Mouse (Mus musculus): ENCODE data around the gene Trub1. TPM values are rescaled to one million over a fixed set of nuclear protein-coding genes. Genes with fewer than 3 reads are reported as not detected.

Trub1 gene
- polyA plus RNA-seq, 1 experiment, result 8.1 TPM

DNA sequence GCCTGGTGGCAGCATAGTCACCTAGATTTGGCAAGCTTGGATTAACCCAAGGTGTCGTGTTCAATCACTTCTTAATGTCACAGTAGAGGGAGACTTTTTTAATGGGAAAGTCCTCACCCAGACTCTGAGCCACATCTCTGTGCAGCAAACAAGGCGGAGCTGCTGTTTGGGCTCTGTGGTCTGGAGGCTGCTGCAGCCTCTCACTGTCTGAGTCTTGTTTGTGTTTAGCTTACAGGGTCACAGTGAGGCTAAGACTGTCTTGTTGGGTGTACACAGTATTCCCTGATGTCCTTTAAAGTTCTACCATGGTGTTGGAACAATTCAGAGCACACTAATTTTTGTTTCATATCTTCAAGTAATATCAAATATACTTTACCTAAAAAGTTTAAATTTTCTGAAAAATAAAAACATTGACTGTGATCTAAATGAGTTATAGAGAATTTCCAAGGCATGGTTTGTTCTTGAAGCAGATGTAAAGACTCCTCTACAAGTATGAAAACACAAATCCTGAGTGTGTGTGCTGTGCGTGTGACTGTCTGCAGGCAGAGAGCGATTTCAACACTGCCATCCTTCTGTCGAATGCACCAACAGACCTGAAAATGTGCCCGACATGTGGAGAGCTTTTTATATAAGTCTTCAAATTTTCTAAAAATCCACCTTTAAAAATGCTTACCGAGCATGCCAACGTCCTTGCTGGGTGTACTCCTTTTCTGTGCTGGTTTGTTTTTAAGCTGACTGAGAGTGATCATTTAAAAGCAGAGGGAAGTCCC, 27.4 kb downstream of the Trub1 start:
- Histone ChIP-seq H3K27ac (ENCODE audit: control insufficient read depth, insufficient read depth, low read length) (no peak overlapping the region), H3K4me3 (ENCODE audit: control insufficient read depth, insufficient read depth, low read length) (no peak overlapping the region), H3K27me3 (ENCODE audit: control insufficient read depth, insufficient read depth, low read length) (no peaks in the 10 kb centered on the region), H3K36me3 (ENCODE audit: control insufficient read depth, insufficient read depth, low read length) (no peaks in the 10 kb centered on the region), H3K4me1 (replicated peaks; ENCODE audit: control insufficient read depth, insufficient read depth, low read length) (peaks cover 3% of the 10 kb centered on the region)
- TF ChIP-seq CTCF (IDR thresholded peaks at IDR 0.05; ENCODE audit: borderline replicate concordance, control insufficient read depth, extremely low read depth, insufficient read depth, low read length, poor library complexity) (no peak), POLR2A (IDR thresholded peaks at IDR 0.05; ENCODE audit: control insufficient read depth, extremely low read depth, insufficient read depth, low read length, poor library complexity) (no peak)
- WGBS, result 96% methylated on average over 8 of the region's 8 CpGs
- DNase-seq, result no peak

DNA sequence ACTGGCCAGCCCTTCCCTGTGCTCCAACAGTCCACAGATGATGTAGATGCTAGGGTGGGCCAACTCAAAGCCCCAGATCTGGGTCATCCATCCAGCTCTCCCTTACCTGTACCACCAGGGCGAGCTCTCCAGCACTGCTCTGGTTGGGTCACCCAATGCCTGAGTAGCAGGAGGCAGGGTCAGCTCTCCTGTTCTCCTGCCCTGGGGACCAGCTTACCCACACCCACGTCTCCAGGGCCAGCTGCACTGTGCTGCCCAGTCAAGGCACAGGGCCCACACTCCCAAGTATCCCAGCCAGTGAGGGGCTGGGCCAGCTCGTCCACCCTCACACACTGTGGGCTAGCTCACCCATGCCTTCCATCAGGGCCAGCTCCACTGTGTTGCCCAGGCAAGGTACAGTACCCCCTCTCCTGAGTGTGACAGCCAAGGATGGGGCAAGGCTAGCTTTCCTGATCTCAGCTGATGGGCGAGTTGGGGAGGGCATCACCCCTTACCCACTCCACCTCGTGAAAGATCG, 29.1 kb downstream of the Trub1 start:
- no peaks in the 10 kb centered on the region for H3K36me3 ChIP-seq (ENCODE audit: control insufficient read depth, insufficient read depth, low read length)
- H3K27me3 ChIP-seq (ENCODE audit: control insufficient read depth, insufficient read depth, low read length), result no peaks in the 10 kb centered on the region
- no peak for TF ChIP-seq POLR2A (IDR thresholded peaks at IDR 0.05; ENCODE audit: control insufficient read depth, extremely low read depth, insufficient read depth, low read length, poor library complexity)
- TF ChIP-seq CTCF (IDR thresholded peaks at IDR 0.05; ENCODE audit: borderline replicate concordance, control insufficient read depth, extremely low read depth, insufficient read depth, low read length, poor library complexity), result no peak
- no peak overlapping the region for H3K27ac ChIP-seq (ENCODE audit: control insufficient read depth, insufficient read depth, low read length)
- peaks cover 3% of the 10 kb centered on the region for H3K4me1 ChIP-seq (replicated peaks; ENCODE audit: control insufficient read depth, insufficient read depth, low read length)
- 95% methylated on average over 6 of the region's 6 CpGs for WGBS
- H3K4me3 ChIP-seq (ENCODE audit: control insufficient read depth, insufficient read depth, low read length), result no peak overlapping the region
- DNase-seq, result no peak

GRCm38 (mm10) chr19:57482815-57483214, 30.1 kb downstream of the Trub1 start:
- no peaks in the 10 kb centered on the region for H3K27me3 ChIP-seq (ENCODE audit: control insufficient read depth, insufficient read depth, low read length)
- peaks cover 3% of the 10 kb centered on the region for H3K4me1 ChIP-seq (replicated peaks; ENCODE audit: control insufficient read depth, insufficient read depth, low read length)
- peak; percentile 66 for DNase-seq
- TF ChIP-seq CTCF (IDR thresholded peaks at IDR 0.05; ENCODE audit: borderline replicate concordance, control insufficient read depth, extremely low read depth, insufficient read depth, low read length, poor library complexity) (peak; percentile 81; the same call in 1 of the 2 replicates), POLR2A (IDR thresholded peaks at IDR 0.05; ENCODE audit: control insufficient read depth, extremely low read depth, insufficient read depth, low read length, poor library complexity) (no peak)
- WGBS, result 55% methylated on average over 8 of the region's 8 CpGs
- no peak overlapping the region for H3K27ac ChIP-seq (ENCODE audit: control insufficient read depth, insufficient read depth, low read length)
- no peak overlapping the region for H3K4me3 ChIP-seq (ENCODE audit: control insufficient read depth, insufficient read depth, low read length)
- no peaks in the 10 kb centered on the region for H3K36me3 ChIP-seq (ENCODE audit: control insufficient read depth, insufficient read depth, low read length)

- TF ChIP-seq CTCF (IDR thresholded peaks at IDR 0.05; ENCODE audit: borderline replicate concordance, control insufficient read depth, extremely low read depth, insufficient read depth, low read length, poor library complexity) (no peak), POLR2A (IDR thresholded peaks at IDR 0.05; ENCODE audit: control insufficient read depth, extremely low read depth, insufficient read depth, low read length, poor library complexity) (no peak)
- Histone ChIP-seq H3K4me3 (ENCODE audit: control insufficient read depth, insufficient read depth, low read length) (no peak overlapping the region), H3K36me3 (ENCODE audit: control insufficient read depth, insufficient read depth, low read length) (no peaks in the 10 kb centered on the region), H3K4me1 (replicated peaks; ENCODE audit: control insufficient read depth, insufficient read depth, low read length) (no peaks in the 10 kb centered on the region), H3K27me3 (ENCODE audit: control insufficient read depth, insufficient read depth, low read length) (no peaks in the 10 kb centered on the region), H3K27ac (ENCODE audit: control insufficient read depth, insufficient read depth, low read length) (no peak overlapping the region)
- DNase-seq, result no peak
- 97% methylated on average over 13 of the region's 13 CpGs for WGBS
These were observed 34.4 kb downstream of the Trub1 start for GRCm38 (mm10) chr19:57487051-57487658.

DNA sequence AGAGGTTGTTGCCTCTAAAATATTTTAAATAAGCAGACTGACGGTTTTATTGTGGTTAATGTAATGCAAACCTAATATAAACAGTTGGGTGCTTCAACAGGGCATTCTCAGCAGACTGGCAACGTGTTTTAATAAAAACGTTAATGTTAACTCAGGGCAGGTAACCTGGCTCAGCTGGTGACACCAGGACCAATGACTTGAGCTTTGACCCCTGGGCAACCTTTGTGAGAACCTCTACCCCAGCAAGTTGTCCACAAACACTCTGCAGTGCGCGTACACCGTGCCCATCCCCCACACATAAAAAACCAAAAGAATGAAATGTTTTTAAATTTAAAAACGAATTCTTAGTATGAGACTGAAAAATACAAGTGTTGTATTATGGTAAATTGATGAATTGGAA, 36.8 kb downstream of the Trub1 start:
- WGBS, result 94% methylated on average over 7 of the region's 7 CpGs
- no peaks in the 10 kb centered on the region for H3K4me1 ChIP-seq (replicated peaks; ENCODE audit: control insufficient read depth, insufficient read depth, low read length)
- H3K27ac ChIP-seq (ENCODE audit: control insufficient read depth, insufficient read depth, low read length), result no peak overlapping the region
- TF ChIP-seq POLR2A (IDR thresholded peaks at IDR 0.05; ENCODE audit: control insufficient read depth, extremely low read depth, insufficient read depth, low read length, poor library complexity), result no peak
- no peak for TF ChIP-seq CTCF (IDR thresholded peaks at IDR 0.05; ENCODE audit: borderline replicate concordance, control insufficient read depth, extremely low read depth, insufficient read depth, low read length, poor library complexity)
- no peak overlapping the region for H3K4me3 ChIP-seq (ENCODE audit: control insufficient read depth, insufficient read depth, low read length)
- H3K36me3 ChIP-seq (ENCODE audit: control insufficient read depth, insufficient read depth, low read length), result no peaks in the 10 kb centered on the region
- H3K27me3 ChIP-seq (ENCODE audit: control insufficient read depth, insufficient read depth, low read length), result no peaks in the 10 kb centered on the region
- no peak for DNase-seq

DNA sequence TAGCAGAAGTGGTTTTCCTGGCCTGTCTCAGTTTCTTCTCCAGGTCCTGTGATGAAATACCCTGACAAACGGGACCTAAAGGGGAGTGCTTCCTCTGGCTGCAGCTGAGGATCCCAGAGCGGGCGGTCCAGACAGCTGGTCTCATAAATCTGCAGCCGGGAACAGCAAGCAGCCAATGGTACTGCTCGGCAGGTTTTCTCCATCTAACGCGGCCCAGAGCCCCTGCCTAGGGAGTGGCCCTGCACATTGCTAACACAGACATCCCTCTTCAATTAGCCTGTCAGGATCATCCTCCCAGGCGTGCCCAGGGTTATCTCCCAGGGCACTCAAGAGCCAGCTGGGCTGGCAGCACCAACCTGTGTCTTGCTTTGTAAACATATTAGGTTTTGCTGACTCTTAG, 38.3 kb downstream of the Trub1 start:
- Histone ChIP-seq H3K36me3 (ENCODE audit: control insufficient read depth, insufficient read depth, low read length) (no peaks in the 10 kb centered on the region), H3K27ac (ENCODE audit: control insufficient read depth, insufficient read depth, low read length) (no peak overlapping the region), H3K4me3 (ENCODE audit: control insufficient read depth, insufficient read depth, low read length) (no peak overlapping the region), H3K4me1 (replicated peaks; ENCODE audit: control insufficient read depth, insufficient read depth, low read length) (no peaks in the 10 kb centered on the region), H3K27me3 (ENCODE audit: control insufficient read depth, insufficient read depth, low read length) (no peaks in the 10 kb centered on the region)
- DNase-seq, result no peak
- WGBS, result 92% methylated on average over 8 of the region's 8 CpGs
- TF ChIP-seq POLR2A (IDR thresholded peaks at IDR 0.05; ENCODE audit: control insufficient read depth, extremely low read depth, insufficient read depth, low read length, poor library complexity), result no peak
- TF ChIP-seq CTCF (IDR thresholded peaks at IDR 0.05; ENCODE audit: borderline replicate concordance, control insufficient read depth, extremely low read depth, insufficient read depth, low read length, poor library complexity), result no peak
